22 mouse cellular contexts compared by ENCODE assay signal in the genomic region with DNA sequence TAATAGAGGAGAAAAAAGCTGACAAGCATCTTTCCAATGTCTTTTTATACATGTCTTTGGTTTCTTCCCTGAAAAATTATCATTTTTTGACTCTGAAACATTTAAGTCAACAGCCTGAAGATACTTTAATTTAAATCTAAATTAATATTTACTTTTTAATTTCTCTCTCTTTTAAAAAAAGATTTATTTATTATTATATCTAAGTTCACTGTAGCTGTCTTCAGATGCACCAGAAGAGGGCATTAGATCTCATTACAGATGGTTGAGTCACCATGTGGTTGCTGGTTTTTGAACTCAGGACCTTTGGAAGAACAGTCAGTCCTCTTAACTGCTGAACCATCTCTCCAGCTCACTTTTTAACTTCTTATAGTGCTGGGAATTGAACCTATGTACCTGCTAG. TPM values are rescaled to one million over a fixed set of nuclear protein-coding genes. Genes with fewer than 3 reads are reported as not detected.
A peak's percentile ranks its signal among the peaks of the same experiment; 100 is the strongest.
DNase-seq lines count a peak whose midpoint lies in the region; ATAC-seq and TF ChIP-seq lines count a peak whose summit lies in the region.
"Had no signal": no experiment of that assay in that cellular context is flagged by ENCODE, and none has a peak within 500 bp of the region (broad histone marks: within the 10 kb centered on the region; RNA-seq: fewer than 3 reads in every experiment).

No protein-coding gene starts in this region.

- H3K27me3 ChIP-seq in intestine, postnatal 0 days (replicated peaks; ENCODE audit: control insufficient read depth, insufficient read depth, low read length): no peaks in the 10 kb centered on the region
- H3K27me3 ChIP-seq in intestine, embryonic 15.5 days (replicated peaks): no peaks in the 10 kb centered on the region
- H3K27me3 ChIP-seq in CH12.LX (replicated peaks) (no peaks in the 10 kb centered on the region), Patski (no peaks in the 10 kb centered on the region)
- H3K27me3 ChIP-seq: heart, embryonic 13.5 days; hindbrain, embryonic 12.5 days; hindbrain, embryonic 15.5 days had no signal

- H3K4me1 ChIP-seq in intestine, postnatal 0 days (replicated peaks; ENCODE audit: control insufficient read depth, insufficient read depth, low read length): no peaks in the 10 kb centered on the region
- H3K4me1 ChIP-seq in intestine, embryonic 15.5 days (replicated peaks): no peaks in the 10 kb centered on the region
- H3K4me1 ChIP-seq in CH12.LX (ENCODE audit: control insufficient read depth in 1 of 2, insufficient read depth in 2 of 2): no peaks in the 10 kb centered on the region
- H3K4me1 ChIP-seq: heart, embryonic 10.5 days; heart, embryonic 13.5 days; hindbrain, embryonic 12.5 days; hindbrain, embryonic 15.5 days had no signal

- H3K9me3 ChIP-seq in intestine, postnatal 0 days (ENCODE audit: control insufficient read depth): no peaks in the 10 kb centered on the region
- no peaks in the 10 kb centered on the region for H3K9me3 ChIP-seq in intestine, embryonic 15.5 days
- H3K9me3 ChIP-seq in CH12.LX (replicated peaks; ENCODE audit: low read length): no peaks in the 10 kb centered on the region
- H3K9me3 ChIP-seq: G1E; heart, embryonic 10.5 days; heart, embryonic 13.5 days; hindbrain, embryonic 12.5 days; hindbrain, embryonic 15.5 days had no signal

- TF ChIP-seq EP300 in CH12.LX (IDR thresholded peaks at IDR 0.05; ENCODE audit: low read length): no peak

- CTCF ChIA-PET in Patski (lab: Charles Lee): interaction anchor here (0.7 to 4.0 kb wide), 5 partner anchors 11 to 53 kb away, joined by 3 to 16 read pairs (median 3); no protein-coding TSS in a partner anchor

- no peak overlapping the region for H3K4me2 ChIP-seq in intestine, postnatal 0 days (replicated peaks; ENCODE audit: low read depth)
- no peak overlapping the region for H3K4me2 ChIP-seq in intestine, embryonic 15.5 days (replicated peaks)
- no peak overlapping the region for H3K4me2 ChIP-seq in CH12.LX (ENCODE audit: insufficient read depth, low read depth, poor library complexity, severe bottlenecking)
- H3K4me2 ChIP-seq: heart, embryonic 13.5 days; hindbrain, embryonic 12.5 days; hindbrain, embryonic 15.5 days had no signal

- no peak for TF ChIP-seq POLR2A in CH12.LX (IDR thresholded peaks at IDR 0.05; ENCODE audit: low read depth, low read length)

- TF ChIP-seq CTCF in intestine, postnatal 0 days (IDR thresholded peaks at IDR 0.05; ENCODE audit: low read depth): 0 out of 2 replicates have a peak, but pooled peaks have one; percentile 4
- TF ChIP-seq CTCF in CH12.LX (conservative IDR thresholded peaks at IDR 0.05 in 1 of 2, IDR thresholded peaks at IDR 0.05 in 1 of 2; ENCODE audit: low read depth in 2 of 2, low read length in 2 of 2) (no peak), Patski (IDR thresholded peaks at IDR 0.05) (peak; percentile 44)

- no peak overlapping the region for H3K4me3 ChIP-seq in intestine, postnatal 0 days (ENCODE audit: low read depth, low read length)
- no peak overlapping the region for H3K4me3 ChIP-seq in intestine, embryonic 15.5 days (replicated peaks)
- H3K4me3 ChIP-seq in CH12.LX (replicated peaks in 1 of 3; ENCODE audit: low read depth in 2 of 3, low read length in 2 of 3, poor library complexity in 1 of 3): no peak overlapping the region
- H3K4me3 ChIP-seq: heart, embryonic 10.5 days; heart, embryonic 13.5 days; hindbrain, embryonic 12.5 days; hindbrain, embryonic 15.5 days had no signal

- H3K79me2 ChIP-seq in CH12.LX (replicated peaks; ENCODE audit: control insufficient read depth, extremely low read depth, insufficient read depth, poor library complexity, severe bottlenecking): no peaks in the 10 kb centered on the region

- in situ Hi-C loops in CH12.LX (cut with MboI; ENCODE audit: low pct_ligation_motif_present, low pct_unique_long_range_greater_than_20kb, low sequenced_read_pairs) (no loop called here), Patski (cut with MboI; ENCODE audit: low pct_unique_long_range_greater_than_20kb) (no loop called here)

- DNase-seq in 3T3-L1 (ENCODE audit: low read depth, low spot score) (peak; percentile 32), CH12.LX (ENCODE audit: extremely low read depth) (no peak), Patski (ENCODE audit: low read depth, low spot score) (no peak)
- DNase-seq in natural killer cell, adult 2 months (ENCODE audit: low spot score in 2 of 2): no peak
- no peak for DNase-seq in right cerebral cortex, postnatal 10 days (ENCODE audit: low spot score in 2 of 2)
- DNase-seq: adrenal gland, postnatal 10 days; adrenal gland, postnatal 36 days; cerebellum, adult 18-20 months; cerebellum, adult 9-10 months; cerebellum, postnatal 14 days; gastrocnemius, postnatal 25 days; heart, adult 18-20 months; heart, postnatal 14 days; kidney, adult 18-20 months had no signal

- peaks cover 33% of the 10 kb centered on the region for H3K36me3 ChIP-seq in intestine, postnatal 0 days (ENCODE audit: control insufficient read depth, insufficient read depth)
- peaks cover 13% of the 10 kb centered on the region for H3K36me3 ChIP-seq in intestine, embryonic 15.5 days
- H3K36me3 ChIP-seq in CH12.LX (replicated peaks in 1 of 2; ENCODE audit: control insufficient read depth in 1 of 2, insufficient read depth in 1 of 2, low read length in 1 of 2): peaks cover 10 to 32% of the 10 kb centered on the region in 2 experiments

- peak; percentile 7 for TF ChIP-seq RAD21 in CH12.LX (IDR thresholded peaks at IDR 0.05; ENCODE audit: low read depth, low read length)

- dilution Hi-C loops in CH12.LX (cut with MboI; ENCODE audit: extremely low pct_ligation_motif_present, extremely low pct_unique_long_range_greater_than_20kb, low sequenced_read_pairs): no loop called here

- no peak for ATAC-seq in intestine, postnatal 0 days
- ATAC-seq in intestine, embryonic 15.5 days: no peak
- ATAC-seq in Patski: no peak
- ATAC-seq: forebrain, embryonic 14.5 days had no signal

- no peak overlapping the region for H3K27ac ChIP-seq in intestine, postnatal 0 days (ENCODE audit: low read depth, low read length)
- no peak overlapping the region for H3K27ac ChIP-seq in intestine, embryonic 15.5 days
- H3K27ac ChIP-seq in CH12.LX (ENCODE audit: insufficient read depth, low read depth): no peak overlapping the region
- H3K27ac ChIP-seq: heart, embryonic 10.5 days; heart, embryonic 13.5 days; hindbrain, embryonic 12.5 days; hindbrain, embryonic 15.5 days had no signal

- H3K9ac ChIP-seq in intestine, postnatal 0 days (ENCODE audit: low read depth, low read length): no peak overlapping the region
- H3K9ac ChIP-seq in intestine, embryonic 15.5 days: no peak overlapping the region
- H3K9ac ChIP-seq in CH12.LX (ENCODE audit: insufficient read depth, low read depth): no peak overlapping the region
- H3K9ac ChIP-seq: heart, embryonic 13.5 days; hindbrain, embryonic 12.5 days; hindbrain, embryonic 15.5 days had no signal

- POLR2A ChIA-PET in Patski (lab: Charles Lee): no interaction called here

TF ChIP-seq in CH12.LX, 34 proteins besides CTCF, POLR2A, EP300 and RAD21:
- peak; percentile 14 for TF ChIP-seq SMC3 (IDR thresholded peaks at IDR 0.05; ENCODE audit: low read depth, low read length)
- TF ChIP-seq TBP (conservative IDR thresholded peaks at IDR 0.05; ENCODE audit: low read depth, low read length): no peak

RNA-seq across cellular contexts. Expression of gene Ptpn12, which starts 44.8 kb away (rescaled TPM):
- polyA plus RNA-seq in intestine, postnatal 0 days (2015; fragmentation: Nextera tagmentation; extraction: Ambion mirVana): 12.9 and 14.3 TPM in 2 replicates
- polyA plus RNA-seq in intestine, embryonic 15.5 days (2015; fragmentation: Nextera tagmentation; extraction: Ambion mirVana): 16.9 and 17.3 TPM in 2 replicates
- total RNA-seq in CH12.LX (2012; rRNA removed) (3.2 and 4.1 TPM in 2 replicates), CH12.LX (2014; rRNA removed) (15.9 and 16.5 TPM in 2 replicates)
- polyA plus RNA-seq in CH12.LX (2012; ENCODE audit: insufficient read length, low read depth) (12.7 and 14.4 TPM in 2 replicates), Patski (2021) (62.0 TPM)

RNA-seq across cellular contexts. Expression of gene Rsbn1l, which starts 54.7 kb away (rescaled TPM):
- polyA plus RNA-seq in intestine, postnatal 0 days (2015; fragmentation: Nextera tagmentation; extraction: Ambion mirVana): 3.7 and 4.3 TPM in 2 replicates
- polyA plus RNA-seq in intestine, embryonic 15.5 days (2015; fragmentation: Nextera tagmentation; extraction: Ambion mirVana): 4.2 and 4.9 TPM in 2 replicates
- 8.1 and 8.3 TPM in 2 replicates for total RNA-seq in CH12.LX (2012; rRNA removed)
- 17.0 TPM in 2 replicates for total RNA-seq in CH12.LX (2014; rRNA removed)
- polyA plus RNA-seq in CH12.LX (2012; ENCODE audit: insufficient read length, low read depth): 20.2 and 22.3 TPM in 2 replicates
- polyA plus RNA-seq in Patski (2021): 12.8 TPM

Comparison
In these comparisons a context has a peak if more than half of its experiments do, and no peak if none do; other contexts are left out.
1. CTCF ChIP-seq: peak in intestine, postnatal 0 days (single experiment) and Patski (single experiment); none in CH12.LX (0 of 2).